Mouse (Mus musculus): Measurements from ENCODE around the gene Tm9sf1.
A peak's percentile ranks its signal among the peaks of the same experiment; 100 is the strongest.

Gene Tm9sf1

DNA sequence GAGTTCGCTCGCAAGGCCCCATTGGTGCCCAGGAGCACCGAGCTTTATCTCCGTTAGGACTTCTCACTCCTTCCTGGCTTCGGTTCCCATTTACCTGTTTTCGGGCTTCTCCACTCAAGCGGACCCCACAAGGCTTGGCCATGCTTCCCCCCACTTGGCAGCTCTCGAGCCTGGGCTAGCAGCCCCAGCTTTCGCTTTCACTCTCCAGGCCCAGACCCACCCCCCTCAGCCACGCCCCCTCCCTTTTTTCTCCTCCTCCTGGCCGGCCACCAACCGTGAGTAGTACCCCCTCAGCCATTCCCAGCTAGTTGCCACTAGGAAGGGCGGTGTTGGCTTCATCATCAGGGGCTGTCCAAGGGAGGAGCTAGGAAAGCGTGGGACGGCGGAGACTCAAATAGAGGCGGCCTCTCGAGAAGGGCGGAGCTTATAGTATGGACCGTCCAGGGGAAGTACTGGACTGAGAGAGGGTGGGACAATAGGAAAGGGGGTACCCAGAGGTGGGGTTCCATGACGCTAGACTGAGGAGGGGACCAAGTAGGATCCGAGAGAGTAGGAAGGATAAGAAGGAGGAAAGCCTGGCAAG is 52.8 kb downstream of the Tm9sf1 start, which contains the start of gene Psme2:
Psme2 (minus strand) TSS at position 366 of the 583 bp plus-strand sequence.
- DNase-seq (ENCODE audit: low spot score) = peak; percentile 98

DNA sequence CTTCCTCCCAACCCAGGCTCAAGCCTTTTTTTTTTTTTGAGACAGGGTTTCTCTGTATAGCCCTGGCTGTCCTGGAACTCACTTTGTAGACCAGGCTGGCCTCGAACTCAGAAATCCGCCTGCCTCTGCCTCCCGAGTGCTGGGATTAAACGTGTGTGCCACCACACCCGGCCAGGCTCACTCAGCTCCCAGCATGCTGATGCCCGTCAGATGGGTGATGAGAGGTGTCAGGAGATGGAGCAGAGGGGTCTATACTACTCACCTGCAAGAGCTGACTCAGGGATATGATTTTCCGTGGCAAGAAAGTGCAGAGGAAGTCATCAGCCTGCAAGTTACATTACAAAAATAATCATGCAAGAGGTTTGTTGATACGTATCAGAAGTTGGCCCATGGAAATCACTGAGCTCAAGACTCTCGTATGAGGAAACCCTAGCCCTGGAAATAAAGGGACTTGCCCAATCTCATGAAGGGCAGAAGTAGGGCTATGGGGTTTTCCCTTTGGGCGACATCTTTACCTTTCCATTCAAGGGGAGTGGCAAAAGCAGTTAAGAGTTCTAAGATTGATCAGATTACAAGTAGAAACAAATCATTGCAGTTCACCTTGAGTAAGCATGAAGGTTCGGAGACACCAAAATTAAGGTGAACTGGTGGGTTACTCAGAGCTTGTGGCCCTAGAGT is 53.7 kb downstream of the Tm9sf1 start:
- DNase-seq (ENCODE audit: low spot score) = no peak

DNA sequence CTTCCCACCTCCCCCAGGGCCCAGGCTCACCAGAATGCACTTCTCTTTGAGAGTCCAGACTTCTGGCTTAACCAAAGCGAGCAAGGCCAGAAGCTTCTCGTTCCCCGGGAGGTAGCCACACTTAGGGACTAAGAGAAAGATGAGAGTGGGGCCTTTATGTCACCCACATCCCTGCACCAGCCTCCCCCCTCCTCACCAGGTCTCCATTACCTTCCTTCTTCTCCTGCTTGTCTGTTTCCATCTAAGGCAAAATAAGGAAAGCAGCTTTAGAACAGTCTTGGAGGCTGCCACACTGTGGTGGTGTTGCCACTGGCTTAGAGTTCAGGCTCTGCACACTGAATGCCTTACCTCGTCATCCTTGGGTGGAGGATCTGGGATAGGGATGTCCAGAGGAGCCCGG is 54.3 kb downstream of the Tm9sf1 start:
- no peak for DNase-seq (ENCODE audit: low spot score)

DNA sequence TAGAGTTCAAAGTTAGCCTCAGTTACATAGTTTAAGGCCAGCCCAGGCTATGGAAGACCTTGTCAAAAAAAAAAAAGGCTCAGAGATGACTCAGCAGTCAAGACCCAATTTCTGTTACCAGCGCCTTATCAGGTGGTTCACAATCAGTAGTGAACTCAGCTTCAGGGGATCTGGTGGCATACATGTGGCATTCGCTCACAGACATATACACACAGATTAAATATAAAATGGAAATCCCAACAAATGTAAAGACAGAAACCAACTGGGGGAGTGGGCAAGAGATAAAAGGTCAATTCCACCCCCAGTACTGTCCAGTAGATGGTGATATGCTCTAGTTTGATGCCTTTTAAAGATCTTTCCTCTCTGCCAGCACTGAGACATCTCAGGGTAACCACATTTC is 57.5 kb downstream of the Tm9sf1 start:
- DNase-seq (ENCODE audit: low spot score) = no peak

Data from ovary, adult 18-20 months (tissue).